Mouse (Mus musculus): Measurements from ENCODE around the gene Adra1b.

DNA sequence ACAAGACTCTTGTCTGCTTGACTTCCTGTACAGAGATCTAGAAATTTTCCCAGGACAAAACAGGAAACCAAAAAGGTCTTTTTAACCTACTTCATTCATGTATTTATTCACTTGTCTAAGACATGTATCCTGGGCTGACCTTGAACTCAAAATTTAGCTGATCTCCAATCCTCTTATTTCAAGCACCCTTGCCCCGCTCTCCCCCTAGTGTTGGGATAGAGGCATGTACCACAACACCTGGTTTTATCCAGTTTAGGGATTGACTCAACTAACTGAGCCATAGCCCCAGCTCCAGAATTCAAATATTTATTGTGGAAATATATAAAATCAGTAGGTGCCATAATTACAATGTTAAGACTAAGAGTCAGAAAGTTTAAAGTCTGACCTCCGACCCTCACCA is 149.5 kb downstream of the Adra1b start:
- no peak for TF ChIP-seq EP300 (IDR thresholded peaks at IDR 0.05; ENCODE audit: insufficient read depth, low read depth, low read length)
- no peak for TF ChIP-seq CTCF (IDR thresholded peaks at IDR 0.05; ENCODE audit: low read depth, low read length)
